Mouse (Mus musculus) heart, postnatal 4 days (tissue): ENCODE data around the gene Gcn1l1. TPM values are rescaled to one million over a fixed set of nuclear protein-coding genes. Genes with fewer than 3 reads are reported as not detected.
"Not testable (repeated sequence)": the region's sequence is repeated elsewhere in the genome, so short reads cannot be mapped to it uniquely, and the experiment has no call there.

Experiments used
- DNase-seq: peaks from one replicate; pipeline ENCODE4 v3.0.0; 2021
- total RNA-seq, 2 experiments: library from RNA; stranded (reverse); gene quantifications; 2 replicates each; pipeline ENCODE4 v1.2.3; 2021

Gene Gcn1l1
- total RNA-seq = 10 to 100 TPM; 52.7 to 56.7 TPM

DNA sequence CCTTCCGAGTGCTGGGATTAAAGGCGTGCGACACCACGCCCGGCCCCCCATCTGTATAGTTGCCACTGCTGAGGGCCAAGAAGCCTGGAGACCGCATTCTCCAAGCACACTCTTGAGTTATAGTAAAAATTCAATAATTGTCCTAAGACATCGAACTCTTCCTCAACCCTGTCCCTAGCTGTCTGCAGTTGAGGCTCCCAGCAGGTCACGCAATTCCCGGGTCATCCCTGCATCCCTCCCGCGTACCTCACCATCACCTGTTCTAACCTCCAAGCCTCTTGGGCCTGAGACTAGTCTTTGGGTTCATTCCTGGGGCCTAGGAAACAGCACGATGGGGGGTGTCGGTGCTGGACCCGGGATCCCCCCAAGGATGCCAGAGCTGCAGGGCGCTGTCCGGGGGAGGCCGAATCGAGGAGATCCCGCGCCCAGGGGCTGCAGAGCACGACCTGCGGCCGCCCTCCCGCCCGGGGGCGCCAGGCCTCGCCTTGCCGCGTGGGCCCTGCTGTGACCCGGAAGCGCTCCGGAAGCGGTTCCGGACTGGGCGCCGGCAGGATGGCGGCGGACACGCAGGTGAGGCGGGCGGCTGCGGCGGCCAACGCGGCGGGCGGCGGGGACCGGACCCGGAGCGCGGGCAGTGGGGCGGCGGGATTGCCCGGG, at the start of gene Gcn1l1:
TSS of gene Gcn1l1 (plus strand) at position 518 of the 657 bp plus-strand sequence.
- DNase-seq = peak; percentile 82

DNA sequence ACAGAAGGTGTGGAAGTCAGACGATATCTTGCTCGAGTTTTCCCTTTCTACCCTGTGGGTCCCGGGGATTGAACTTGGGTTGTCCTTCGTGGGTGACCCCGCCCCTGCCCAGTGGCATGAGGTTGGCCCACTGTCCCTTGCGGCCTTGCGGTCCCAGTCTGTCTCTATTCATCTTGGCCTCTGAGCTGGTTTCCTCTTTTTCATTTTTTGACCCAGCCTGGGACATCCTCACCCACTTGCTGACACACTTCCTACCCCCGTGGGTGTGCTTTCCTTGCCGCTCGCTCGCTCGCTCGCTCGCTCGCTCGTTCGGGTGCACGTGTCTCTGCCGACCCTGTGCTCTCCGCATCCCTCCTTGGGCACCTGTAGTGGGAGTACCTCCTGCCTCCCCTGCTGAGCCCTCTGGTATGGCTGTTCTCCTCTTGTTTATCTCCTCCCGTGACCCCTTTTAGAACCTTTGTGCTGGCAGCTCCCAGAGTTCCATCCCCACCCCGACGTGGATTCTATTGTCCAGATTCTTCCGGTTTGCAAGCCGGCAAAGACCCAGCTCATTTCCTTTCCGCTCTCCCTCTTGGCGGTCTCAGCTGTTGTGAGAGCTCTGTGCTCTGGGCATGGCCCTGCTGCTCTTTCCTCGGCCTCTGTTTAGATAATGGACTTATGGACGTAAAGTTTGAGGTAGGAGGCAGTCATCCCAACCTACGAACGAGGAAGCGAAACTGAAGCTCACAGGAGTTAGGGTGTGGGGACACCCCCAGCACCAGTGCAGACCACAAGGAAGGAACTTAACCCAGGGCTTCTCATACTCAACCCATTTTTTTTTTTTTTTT, 48.8 kb upstream of the Gcn1l1 start:
- peak; percentile 66 for DNase-seq

- DNase-seq = no peak
Measured at GRCm38 (mm10) chr5:115516908-115517307, 48.1 kb upstream of the Gcn1l1 start.

- no peak for DNase-seq
Measured at GRCm38 (mm10) chr5:115517501-115517900, 47.6 kb upstream of the Gcn1l1 start.

GRCm38 (mm10) chr5:115518214-115518613, 46.8 kb upstream of the Gcn1l1 start:
- DNase-seq = not testable (repeated sequence)

GRCm38 (mm10) chr5:115520325-115520869, 44.7 kb upstream of the Gcn1l1 start:
- DNase-seq = no peak

- DNase-seq = peak; percentile 58
Measured at GRCm38 (mm10) chr5:115521553-115522461, 43.2 kb upstream of the Gcn1l1 start.

DNA sequence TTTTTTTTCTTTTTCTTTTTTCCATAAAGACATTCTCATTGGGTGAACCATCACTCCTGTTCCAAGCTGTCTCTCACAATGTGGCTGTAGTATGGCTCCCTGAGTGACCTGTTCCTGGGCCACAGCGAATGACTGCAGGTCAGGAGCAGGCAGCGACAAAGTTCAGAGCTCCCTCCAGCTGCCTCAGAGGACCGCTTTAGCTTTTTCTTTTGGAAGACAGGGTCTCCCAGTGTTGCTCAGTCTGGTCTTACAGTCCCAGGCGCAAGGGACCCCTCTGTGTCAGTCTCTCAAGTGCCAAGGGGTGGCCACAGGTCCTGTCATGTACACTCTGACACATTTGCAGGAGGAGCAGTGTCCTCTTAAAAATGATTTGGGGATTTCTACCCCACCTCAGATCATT, 42.5 kb upstream of the Gcn1l1 start:
- DNase-seq = no peak

DNA sequence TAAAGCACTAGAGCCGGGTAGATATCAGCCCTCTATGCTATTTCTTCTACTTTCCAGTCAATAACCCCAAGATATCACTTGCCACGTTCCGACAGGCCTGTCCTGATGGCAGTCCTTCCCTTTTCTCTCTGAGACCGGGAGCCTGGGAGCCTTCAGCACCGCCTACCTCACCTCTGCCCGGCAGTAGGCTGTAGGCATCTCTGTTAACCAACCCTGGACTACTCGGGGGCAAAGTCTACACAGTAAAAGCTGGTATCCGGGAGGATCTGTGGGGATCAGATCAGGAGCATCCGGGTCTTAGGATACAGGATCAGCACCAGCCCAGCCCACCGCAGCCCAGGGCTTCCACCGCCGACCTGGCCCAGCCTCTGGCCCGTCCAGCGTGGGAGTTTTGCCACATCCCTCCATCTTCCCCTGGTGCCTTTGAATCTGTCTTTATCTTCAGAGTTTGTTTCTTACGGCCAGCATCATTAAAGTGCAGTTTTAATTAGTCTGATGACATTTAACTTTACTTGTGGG, 42.0 kb upstream of the Gcn1l1 start:
- no peak for DNase-seq

DNA sequence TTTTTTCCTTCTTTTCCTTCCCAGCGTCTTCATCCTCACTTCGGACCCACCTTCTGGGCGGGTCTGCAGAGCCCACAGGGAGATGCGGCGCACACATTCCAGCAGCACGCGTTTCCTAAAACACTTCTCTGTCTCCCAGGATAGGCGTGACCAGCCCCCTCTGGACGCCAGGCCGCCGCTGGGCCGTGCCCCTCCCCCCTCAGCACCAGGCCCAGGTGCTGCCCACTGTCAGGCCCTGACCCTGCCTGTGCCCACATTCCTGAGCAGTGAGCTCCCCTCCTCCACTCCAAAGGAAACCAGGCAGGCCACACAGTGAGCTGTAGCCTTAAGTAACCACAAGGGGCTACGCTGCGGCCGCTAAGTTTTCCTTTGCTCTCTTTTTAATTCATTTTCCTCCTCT, 41.1 kb upstream of the Gcn1l1 start:
- DNase-seq = peak; percentile 67

GRCm38 (mm10) chr5:115524471-115524870, 40.6 kb upstream of the Gcn1l1 start:
- no peak for DNase-seq

DNA sequence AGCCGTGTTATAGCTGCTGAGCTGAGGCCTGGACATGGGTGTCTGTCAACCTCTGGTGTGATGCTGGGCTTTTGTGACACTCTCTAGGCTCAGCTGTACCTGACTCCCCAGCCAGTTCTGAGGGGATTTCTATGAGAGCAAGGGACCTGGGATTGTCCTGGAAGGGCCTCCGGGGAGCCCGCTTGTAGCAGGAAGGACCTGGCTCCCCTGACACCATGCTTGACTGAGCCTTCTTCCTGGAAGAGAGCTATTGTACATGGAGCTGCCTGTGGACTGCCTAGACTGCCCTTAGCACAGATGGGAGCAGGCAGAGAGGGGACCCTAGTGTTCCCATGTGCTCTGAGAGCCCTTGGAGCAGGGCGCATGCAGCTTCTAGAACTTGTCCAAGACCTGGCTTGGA, 39.6 kb upstream of the Gcn1l1 start:
- DNase-seq = no peak

GRCm38 (mm10) chr5:115525943-115526342, 39.1 kb upstream of the Gcn1l1 start:
- no peak for DNase-seq

- DNase-seq = no peak
Measured at GRCm38 (mm10) chr5:115526456-115527202, 38.4 kb upstream of the Gcn1l1 start.

- DNase-seq = no peak
Measured at GRCm38 (mm10) chr5:115528128-115528527, 36.9 kb upstream of the Gcn1l1 start.

GRCm38 (mm10) chr5:115529364-115529741, 35.7 kb upstream of the Gcn1l1 start:
- no peak for DNase-seq

DNA sequence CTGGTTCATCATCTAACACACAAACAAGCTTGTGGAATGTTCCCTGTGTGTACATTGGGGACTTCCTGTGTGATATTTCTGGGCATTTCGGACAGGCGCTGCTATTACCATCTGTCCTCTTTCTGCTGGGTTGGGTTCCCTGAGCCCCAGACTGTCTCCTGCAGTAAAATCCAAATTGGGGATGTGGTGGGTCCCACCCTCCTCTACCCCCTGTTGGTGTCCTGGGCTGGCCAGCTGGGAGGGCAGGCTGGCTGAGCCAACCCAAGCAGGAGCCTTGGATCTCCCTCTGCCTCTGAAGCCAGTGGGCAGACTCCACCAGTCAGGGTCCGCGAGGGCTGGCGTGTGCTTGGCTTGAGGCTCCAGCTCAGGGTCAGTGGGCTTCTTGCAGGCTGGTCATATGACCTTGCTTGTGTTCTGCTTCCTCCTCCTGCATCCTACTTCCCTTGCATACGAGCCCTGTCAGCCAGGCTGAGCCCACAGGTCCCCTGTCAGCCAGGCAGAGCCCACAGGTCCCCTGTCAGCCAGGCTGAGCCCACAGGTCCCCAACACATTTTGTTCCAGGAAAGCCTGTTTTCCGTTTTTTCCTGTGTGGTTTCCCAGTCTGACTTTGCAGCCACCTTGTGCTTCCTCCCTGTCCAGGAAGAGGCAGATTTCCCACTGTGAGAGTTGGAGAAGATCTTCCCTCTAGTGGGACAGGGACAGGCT, 35.2 kb upstream of the Gcn1l1 start:
- DNase-seq = no peak

- DNase-seq = peak; percentile 51
Measured at GRCm38 (mm10) chr5:115530447-115530809, 34.6 kb upstream of the Gcn1l1 start.

DNA sequence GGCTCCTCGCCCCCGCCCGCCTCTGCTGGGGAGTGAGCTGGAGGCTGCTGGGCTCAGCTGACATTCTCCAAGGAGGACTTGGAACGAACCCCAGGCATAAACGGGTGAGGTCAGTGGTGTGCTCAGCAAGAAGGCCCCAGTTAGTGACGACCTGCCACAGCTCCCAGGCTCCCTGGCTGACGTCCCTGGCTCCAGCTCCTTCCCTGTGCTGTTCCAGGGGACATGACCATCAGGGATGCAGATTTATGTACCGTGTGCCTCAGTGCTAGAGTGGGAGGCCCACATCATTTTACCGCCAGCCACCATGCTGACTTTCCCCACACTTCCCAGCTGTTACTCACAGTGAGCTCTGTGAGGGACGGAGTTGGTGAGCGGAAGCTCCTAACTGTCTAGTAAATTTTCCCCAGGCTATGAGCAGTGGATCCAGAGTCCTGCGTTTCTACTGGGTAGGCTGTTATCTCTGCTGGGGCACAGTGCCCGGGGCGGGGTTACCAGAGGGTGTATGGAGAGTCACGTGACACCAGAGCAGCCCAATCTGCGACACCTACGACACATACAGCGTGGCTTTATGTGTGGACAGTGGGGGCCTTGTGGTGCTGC, 33.3 kb upstream of the Gcn1l1 start:
- peak; percentile 87 for DNase-seq

DNA sequence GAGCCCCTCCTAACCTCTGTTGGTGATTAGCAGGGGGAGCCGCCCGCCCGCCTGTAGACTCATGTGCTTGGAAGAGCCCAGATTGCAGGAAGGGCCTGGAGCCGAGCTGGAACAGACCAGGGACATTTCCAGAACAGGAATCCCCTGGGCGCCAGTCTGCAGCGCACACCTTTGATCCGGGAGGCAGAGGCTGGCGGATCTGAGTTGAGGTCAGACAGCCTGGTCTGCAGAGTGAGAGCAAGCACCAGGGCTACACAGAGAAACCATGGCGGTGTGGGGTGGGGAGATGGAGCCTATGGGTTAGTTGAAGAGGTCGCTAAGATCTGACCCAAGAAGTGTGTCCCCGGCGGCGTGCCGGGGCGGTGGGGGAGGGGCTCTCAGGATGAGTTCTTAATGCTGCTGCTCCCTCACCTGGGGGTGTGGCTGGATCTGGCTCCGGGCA, 30.7 kb upstream of the Gcn1l1 start:
- peak; percentile 60 for DNase-seq
